Comparison of ENCODE assay signal across 14 mouse cellular contexts in the genomic region with DNA sequence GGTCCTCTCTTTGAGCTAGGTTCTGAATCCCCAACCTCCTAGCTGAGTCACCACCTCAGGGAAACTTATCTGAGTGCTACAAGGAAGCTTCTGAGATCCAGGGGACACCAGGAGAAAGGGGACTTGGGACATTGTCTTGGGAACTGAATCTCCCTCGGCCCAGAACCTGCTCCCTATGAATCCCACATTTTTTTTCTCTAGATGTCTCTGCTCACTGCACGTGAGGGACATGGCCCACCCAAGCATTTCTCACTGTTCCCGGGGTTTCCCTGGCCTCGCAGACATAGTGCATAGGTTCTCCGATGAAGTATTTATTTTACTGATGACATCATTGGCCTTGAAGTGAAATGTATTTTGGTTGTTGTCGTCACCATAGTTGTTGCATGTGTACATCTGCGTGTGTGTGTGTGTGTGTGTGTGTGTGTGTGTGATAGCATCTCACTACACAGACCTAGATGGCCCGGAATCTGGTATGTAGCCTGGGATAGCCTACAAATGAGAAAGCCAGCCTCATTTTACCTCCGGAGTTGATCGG. TPM values are rescaled to one million over a fixed set of nuclear protein-coding genes. Genes with fewer than 3 reads are reported as not detected.
DNase-seq lines count a peak whose midpoint lies in the region; ATAC-seq and TF ChIP-seq lines count a peak whose summit lies in the region.
"Had no signal": no experiment of that assay in that cellular context is flagged by ENCODE, and none has a peak within 500 bp of the region (broad histone marks: within the 10 kb centered on the region; RNA-seq: fewer than 3 reads in every experiment).

No protein-coding gene starts in this region.

- WGBS in heart, postnatal 0 days: 77% methylated on average over 10 of the region's 10 CpGs
- 52% methylated on average over 10 of the region's 10 CpGs for WGBS in lung, postnatal 0 days
- 91% methylated on average over 10 of the region's 10 CpGs for WGBS in midbrain, embryonic 14.5 days

- no peak for TF ChIP-seq CTCF in heart, postnatal 0 days (IDR thresholded peaks at IDR 0.05; ENCODE audit: low read depth)
- no peak for TF ChIP-seq CTCF in lung, postnatal 0 days (IDR thresholded peaks at IDR 0.05)

- no peak for ATAC-seq in cerebellum, adult (ENCODE audit: insufficient number of reproducible peaks, low FRiP score, low TSS enrichment)
- no peak for ATAC-seq in heart, postnatal 0 days (ENCODE audit: insufficient read depth, low read depth)
- ATAC-seq in lung, postnatal 0 days: no peak
- ATAC-seq in megakaryocyte progenitor cell, adult 5-6 weeks (replicated peaks; ENCODE audit: poor library complexity): no peak
- no peak for ATAC-seq in midbrain, embryonic 14.5 days (ENCODE audit: low FRiP score, low TSS enrichment)
- ATAC-seq: midbrain, embryonic 13.5 days had no signal

- H3K4me3 ChIP-seq in heart, postnatal 0 days (ENCODE audit: low read depth, low read length): no peak overlapping the region
- no peak overlapping the region for H3K4me3 ChIP-seq in lung, postnatal 0 days (ENCODE audit: low read depth, low read length)
- no peak overlapping the region for H3K4me3 ChIP-seq in midbrain, embryonic 14.5 days (replicated peaks; ENCODE audit: low read depth, low read length)
- H3K4me3 ChIP-seq: embryonic facial prominence, embryonic 12.5 days; midbrain, embryonic 13.5 days had no signal

- H3K9ac ChIP-seq in heart, postnatal 0 days (replicated peaks; ENCODE audit: low read depth, low read length): no peak overlapping the region
- H3K9ac ChIP-seq in lung, postnatal 0 days (replicated peaks; ENCODE audit: low read depth): no peak overlapping the region
- H3K9ac ChIP-seq in midbrain, embryonic 14.5 days (replicated peaks; ENCODE audit: low read length): no peak overlapping the region
- H3K9ac ChIP-seq: liver, embryonic 14.5 days had no signal

- no peaks in the 10 kb centered on the region for H3K27me3 ChIP-seq in heart, postnatal 0 days (ENCODE audit: control insufficient read depth, insufficient read depth, low read length)
- H3K27me3 ChIP-seq in lung, postnatal 0 days (replicated peaks; ENCODE audit: insufficient read depth, low read length): no peaks in the 10 kb centered on the region
- H3K27me3 ChIP-seq in midbrain, embryonic 14.5 days (ENCODE audit: control insufficient read depth, insufficient read depth, low read length): no peaks in the 10 kb centered on the region
- H3K27me3 ChIP-seq: embryonic facial prominence, embryonic 12.5 days; midbrain, embryonic 13.5 days had no signal

- H3K4me1 ChIP-seq in heart, postnatal 0 days (ENCODE audit: control insufficient read depth, insufficient read depth): peaks cover 86% of the 10 kb centered on the region
- peaks cover 67% of the 10 kb centered on the region for H3K4me1 ChIP-seq in lung, postnatal 0 days (ENCODE audit: insufficient read depth, low read depth, low read length)
- peaks cover 70% of the 10 kb centered on the region for H3K4me1 ChIP-seq in midbrain, embryonic 14.5 days (ENCODE audit: control insufficient read depth, insufficient read depth, low read length)

- peak; percentile 34 for DNase-seq in cerebellum, adult 9-10 months
- DNase-seq in heart, postnatal 0 days (ENCODE audit: low spot score): no peak
- no peak for DNase-seq in heart, adult 18-20 months
- no peak for DNase-seq in lung, postnatal 0 days (ENCODE audit: low spot score)
- DNase-seq in lung, postnatal 14 days: no peak
- no peak for DNase-seq in midbrain, embryonic 14.5 days
- DNase-seq: right cerebral cortex, postnatal 25 days had no signal

- H3K9me3 ChIP-seq in heart, postnatal 0 days (replicated peaks; ENCODE audit: control insufficient read depth, low read length): no peaks in the 10 kb centered on the region
- H3K9me3 ChIP-seq in lung, postnatal 0 days (ENCODE audit: low read length): no peaks in the 10 kb centered on the region
- H3K9me3 ChIP-seq in midbrain, embryonic 14.5 days (ENCODE audit: control insufficient read depth, low read length): no peaks in the 10 kb centered on the region
- H3K9me3 ChIP-seq: embryonic facial prominence, embryonic 12.5 days; midbrain, embryonic 13.5 days had no signal

- no peak overlapping the region for H3K4me2 ChIP-seq in heart, postnatal 0 days (ENCODE audit: low read depth, low read length)
- H3K4me2 ChIP-seq in lung, postnatal 0 days (replicated peaks; ENCODE audit: low read depth, low read length): no peak overlapping the region
- no peak overlapping the region for H3K4me2 ChIP-seq in midbrain, embryonic 14.5 days (ENCODE audit: low read length)
- H3K4me2 ChIP-seq: midbrain, embryonic 13.5 days had no signal

- H3K27ac ChIP-seq in heart, postnatal 0 days (ENCODE audit: low read depth): peak overlapping the region; percentile 93
- H3K27ac ChIP-seq in lung, postnatal 0 days (ENCODE audit: low read length): peak overlapping the region; percentile 81
- H3K27ac ChIP-seq in midbrain, embryonic 14.5 days (replicated peaks; ENCODE audit: low read depth, low read length): no peak overlapping the region
- H3K27ac ChIP-seq: liver, embryonic 14.5 days; midbrain, embryonic 13.5 days had no signal

- TF ChIP-seq EP300 in heart, postnatal 0 days (IDR thresholded peaks at IDR 0.05; ENCODE audit: low read depth): no peak
- TF ChIP-seq EP300 in lung, postnatal 0 days (IDR thresholded peaks at IDR 0.05): no peak

- peaks cover 11% of the 10 kb centered on the region; the same call in 1 of the 2 replicates for H3K36me3 ChIP-seq in heart, postnatal 0 days (replicated peaks; ENCODE audit: control insufficient read depth, insufficient read depth, low read length)
- no peaks in the 10 kb centered on the region for H3K36me3 ChIP-seq in lung, postnatal 0 days (ENCODE audit: insufficient read depth, low read length)
- peaks cover 3% of the 10 kb centered on the region; the same call in 1 of the 2 replicates for H3K36me3 ChIP-seq in midbrain, embryonic 14.5 days (ENCODE audit: control insufficient read depth, insufficient read depth, low read length)

RNA-seq across cellular contexts. Expression of gene Bcl9l, which starts 13.3 kb away (rescaled TPM):
- 12.4 and 33.9 TPM in 2 replicates for total RNA-seq in heart, postnatal 0 days (2014; rRNA removed; ENCODE audit: low replicate concordance)
- 4.4 and 5.2 TPM in 2 replicates for polyA plus RNA-seq in heart, postnatal 0 days (2015; fragmentation: Nextera tagmentation; extraction: Ambion mirVana)
- 10 to 100 TPM; 36.2 to 41.7 TPM for total RNA-seq in heart, adult 18-20 months (2021)
- 10.7 and 12.3 TPM in 2 replicates for polyA plus RNA-seq in lung, postnatal 0 days (2015; fragmentation: Nextera tagmentation; extraction: Ambion mirVana)
- total RNA-seq in megakaryocyte progenitor cell, adult 5-6 weeks (2015): 4.3 and 4.5 TPM in 2 replicates
- 1.6 and 1.8 TPM in 2 replicates for total RNA-seq in megakaryocyte progenitor cell, adult 5-6 weeks (2017)
- polyA plus RNA-seq in midbrain, embryonic 14.5 days (2014; fragmentation: Nextera tagmentation; extraction: Ambion mirVana): 12.6 and 14.9 TPM in 2 replicates

RNA-seq across cellular contexts. Expression of gene Upk2, which starts 41.1 kb away (rescaled TPM):
- total RNA-seq in heart, postnatal 0 days (2014; rRNA removed; ENCODE audit: low replicate concordance): 18.0 TPM in 1 of 2 replicates, not detected in the other
- not detected in 2 replicates for polyA plus RNA-seq in heart, postnatal 0 days (2015; fragmentation: Nextera tagmentation; extraction: Ambion mirVana)
- total RNA-seq in heart, adult 18-20 months (2021): not detected
- polyA plus RNA-seq in lung, postnatal 0 days (2015; fragmentation: Nextera tagmentation; extraction: Ambion mirVana): 2.2 and 2.3 TPM in 2 replicates
- not detected in 2 replicates for total RNA-seq in megakaryocyte progenitor cell, adult 5-6 weeks (2015)
- not detected in 2 replicates for total RNA-seq in megakaryocyte progenitor cell, adult 5-6 weeks (2017)
- not detected in 2 replicates for polyA plus RNA-seq in midbrain, embryonic 14.5 days (2014; fragmentation: Nextera tagmentation; extraction: Ambion mirVana)
- total RNA-seq: adrenal gland, postnatal 10 days had no signal
- polyA plus RNA-seq: liver, embryonic 14.5 days; midbrain, embryonic 13.5 days; neural tube, embryonic 14.5 days had no signal

RNA-seq across cellular contexts. Expression of gene Foxr1, which starts 54.9 kb away (rescaled TPM):
- not detected in 2 replicates for total RNA-seq in heart, postnatal 0 days (2014; rRNA removed; ENCODE audit: low replicate concordance)
- polyA plus RNA-seq in heart, postnatal 0 days (2015; fragmentation: Nextera tagmentation; extraction: Ambion mirVana): not detected in 2 replicates
- total RNA-seq in heart, adult 18-20 months (2021): not detected
- polyA plus RNA-seq in lung, postnatal 0 days (2015; fragmentation: Nextera tagmentation; extraction: Ambion mirVana): not detected in 2 replicates
- not detected in 2 replicates for total RNA-seq in megakaryocyte progenitor cell, adult 5-6 weeks (2015)
- total RNA-seq in megakaryocyte progenitor cell, adult 5-6 weeks (2017): not detected in 2 replicates
- polyA plus RNA-seq in midbrain, embryonic 14.5 days (2014; fragmentation: Nextera tagmentation; extraction: Ambion mirVana): not detected in 2 replicates
- total RNA-seq: adrenal gland, postnatal 10 days had no signal
- polyA plus RNA-seq: embryonic facial prominence, embryonic 12.5 days; liver, embryonic 14.5 days; midbrain, embryonic 13.5 days; neural tube, embryonic 14.5 days had no signal
